Mouse (Mus musculus) ES-E14 (cell line): ENCODE measurements around the gene Pcnx2. TPM values are rescaled to one million over a fixed set of nuclear protein-coding genes. Genes with fewer than 3 reads are reported as not detected.

Experiments used
- DNase-seq: peaks from one replicate; pipeline ENCODE4 v3.0.0-alpha.2; 2013; ENCODE audit warnings: low read depth, low spot score
- H3K27ac ChIP-seq: 2 replicates; pipeline ENCODE4 v1.5.1; 2012; ENCODE audit warnings: low read depth, mild to moderate bottlenecking, low read length, moderate library complexity, mixed read lengths; ENCODE audit not compliant: poor library complexity, insufficient read depth, severe bottlenecking
- H3K36me3 ChIP-seq: 2 replicates; pipeline ENCODE4 v1.6.1; 2012; ENCODE audit warnings: mild to moderate bottlenecking, low read length, moderate library complexity, mixed read lengths; ENCODE audit not compliant: control insufficient read depth, poor library complexity, insufficient read depth, severe bottlenecking
- H3K4me1 ChIP-seq, 2 experiments: fragments of 150-350 bp in 1 of 2; sonication (generic) in 1 of 2; 2 replicates each; pipeline ENCODE4 v1.6.1; 2012; ENCODE audit warnings: low read length in 2 of 2, mild to moderate bottlenecking in 1 of 2, mixed read lengths in 1 of 2; ENCODE audit not compliant: control insufficient read depth in 2 of 2, insufficient read depth in 2 of 2, poor library complexity in 1 of 2
- H3K4me3 ChIP-seq, 2 experiments: fragments of 150-350 bp in 1 of 2; sonication (generic) in 1 of 2; 2 replicates each; pipeline ENCODE4 v1.5.1; 2012; ENCODE audit warnings: low read length in 2 of 2, low read depth in 1 of 2, mild to moderate bottlenecking in 1 of 2, mixed read lengths in 1 of 2; ENCODE audit not compliant: insufficient read depth in 1 of 2, poor library complexity in 1 of 2, severe bottlenecking in 1 of 2
- H3K9ac ChIP-seq: 2 replicates; pipeline ENCODE4 v1.6.1; 2012; ENCODE audit warnings: low read depth, mild to moderate bottlenecking, low read length, mixed read lengths; ENCODE audit not compliant: poor library complexity, insufficient read depth, severe bottlenecking
- H3K9me3 ChIP-seq: fragments of 150-350 bp; sonication (generic); 2 replicates; pipeline ENCODE4 v1.6.1; 2012; ENCODE audit warnings: low read depth, mild to moderate bottlenecking, low read length; ENCODE audit not compliant: control insufficient read depth, insufficient read depth
- CHD2 ChIP-seq: IDR thresholded peaks from 2 replicates; pipeline ENCODE4 v1.6.1; 2014; ENCODE audit warnings: mild to moderate bottlenecking, low read depth, low read length, inconsistent platforms
- HCFC1 ChIP-seq: IDR thresholded peaks from 2 replicates; pipeline ENCODE4 v1.6.1; 2012; ENCODE audit warnings: low read length, inconsistent platforms, borderline replicate concordance; ENCODE audit not compliant: insufficient read depth
- MAFK ChIP-seq: IDR thresholded peaks from 2 replicates; pipeline ENCODE4 v1.6.1; 2014; ENCODE audit warnings: mild to moderate bottlenecking, low read depth, low read length, inconsistent platforms; ENCODE audit not compliant: insufficient read depth
- ZC3H11A ChIP-seq: IDR thresholded peaks from 2 replicates; pipeline ENCODE4 v1.6.1; 2012; ENCODE audit warnings: low read depth, mild to moderate bottlenecking, inconsistent platforms, low read length, borderline replicate concordance
- ZNF384 ChIP-seq: IDR thresholded peaks from 2 replicates; pipeline ENCODE4 v1.6.1; 2012; ENCODE audit warnings: low read depth, low read length, inconsistent platforms
- in situ Hi-C, 2 experiments: fragments of 600-800 bp; cut with MboI; formaldehyde crosslinking; loops; one replicate each; pipeline ENCODE4 v1.15.1; 2025; ENCODE audit warnings: low sequenced_read_pairs in 2 of 2, inconsistent platforms in 1 of 2; ENCODE audit not compliant: unreplicated experiment in 2 of 2
- total RNA-seq: library from RNA; depleted of rRNA; stranded (reverse); fragments of 300-350 nt; gene quantifications from 2 replicates; pipeline ENCODE4 v1.2.3, GENCODE M21; 2012

The Pcnx2 gene
- total RNA-seq, 1 experiment: 2.0 TPM

DNA sequence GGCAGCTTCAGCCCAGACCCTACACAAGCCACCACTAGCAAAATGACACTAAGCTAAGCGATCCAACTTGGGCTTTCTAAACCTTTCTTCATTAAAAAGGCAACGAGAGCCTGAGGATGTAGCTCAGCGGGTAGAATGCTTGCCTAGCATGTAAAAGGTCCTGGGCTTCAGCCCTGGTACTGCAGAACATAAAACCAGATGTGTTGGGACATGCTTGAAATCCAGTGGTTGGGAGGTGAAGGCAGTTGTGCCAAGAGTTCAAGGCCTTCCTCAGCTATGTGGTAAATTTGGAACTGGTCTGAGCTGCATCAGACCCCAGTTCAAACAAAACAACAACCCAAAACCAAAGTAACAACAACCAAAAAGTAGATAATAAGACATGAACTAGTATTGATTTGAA lies 121.8 kb downstream of the Pcnx2 start:
- TF ChIP-seq MAFK (no peak), ZNF384 (no peak), CHD2 (no peak), ZC3H11A (no peak), HCFC1 (no peak)
- H3K4me1 ChIP-seq: peaks cover 6 to 30% of the 10 kb centered on the region in 2 experiments
- in situ Hi-C loops: no loop called here

DNA sequence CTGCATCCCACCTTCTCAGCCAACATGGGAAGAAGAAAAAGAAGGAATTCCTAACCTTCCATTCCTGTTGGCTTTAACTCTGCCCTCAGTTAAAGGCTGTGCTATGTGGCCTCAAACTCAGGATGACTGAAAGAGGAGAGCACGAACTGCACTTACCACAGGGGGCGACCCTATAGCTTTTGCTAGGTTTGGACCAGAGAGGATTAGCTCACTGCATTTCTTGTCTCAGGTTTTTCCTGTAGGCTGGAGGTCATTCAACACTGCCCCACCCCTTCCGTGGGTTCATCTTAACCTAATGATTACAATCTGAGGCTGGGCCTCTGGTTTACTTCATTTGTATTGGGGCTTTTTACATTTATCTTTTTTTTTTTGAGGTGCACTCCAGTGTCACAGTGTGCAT lies 123.1 kb downstream of the Pcnx2 start:
- no peaks in the 10 kb centered on the region for H3K9me3 ChIP-seq
- H3K4me3 ChIP-seq: no peak overlapping the region
- no peak overlapping the region for H3K27ac ChIP-seq
- in situ Hi-C loops: no loop called here
- TF ChIP-seq ZNF384 (no peak), CHD2 (no peak), MAFK (no peak), ZC3H11A (no peak), HCFC1 (no peak)
- DNase-seq: no peak
- H3K4me1 ChIP-seq: peaks cover 6 to 30% of the 10 kb centered on the region in 2 experiments
- H3K36me3 ChIP-seq: no peaks in the 10 kb centered on the region
- H3K9ac ChIP-seq: no peak overlapping the region

More for the DNA sequence above, 121.8 kb downstream of the Pcnx2 start:
- H3K9ac ChIP-seq: no peak overlapping the region
- no peak overlapping the region for H3K4me3 ChIP-seq
- no peaks in the 10 kb centered on the region for H3K9me3 ChIP-seq
- H3K36me3 ChIP-seq: no peaks in the 10 kb centered on the region
- no peak for DNase-seq
- no peak overlapping the region for H3K27ac ChIP-seq

DNA sequence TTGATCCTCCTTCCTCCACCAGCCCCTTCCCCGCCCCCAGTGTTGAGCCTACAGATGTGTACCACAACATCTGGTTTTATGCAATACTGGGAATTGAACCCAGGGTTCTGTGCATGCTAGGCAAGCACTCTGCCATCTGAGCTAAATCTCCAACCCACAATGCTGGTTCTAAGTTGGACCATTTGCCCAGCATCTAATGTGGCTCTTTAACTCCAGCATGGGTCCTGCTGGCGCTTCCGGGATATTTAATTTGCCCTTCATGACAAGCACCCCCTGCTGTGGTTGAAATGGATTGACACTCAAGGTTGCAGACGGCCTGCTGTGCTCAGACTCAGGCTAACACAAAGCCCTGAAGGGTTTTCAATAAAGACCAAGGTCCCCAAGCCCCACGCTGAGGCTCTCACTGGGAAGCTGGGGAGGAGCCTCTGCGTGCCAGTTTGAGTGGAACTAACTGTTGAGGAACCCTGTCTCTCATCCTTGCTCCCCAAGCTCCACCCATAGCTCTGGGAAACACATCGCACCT lies 124.8 kb downstream of the Pcnx2 start:
- peak; percentile 87 for DNase-seq
- Histone ChIP-seq H3K27ac (no peak overlapping the region), H3K36me3 (no peaks in the 10 kb centered on the region), H3K9ac (no peak overlapping the region), H3K9me3 (no peaks in the 10 kb centered on the region), H3K4me3 (no peak overlapping the region), H3K4me1 (peaks cover 6 to 30% of the 10 kb centered on the region in 2 experiments)
- in situ Hi-C loops: no loop called here
- TF ChIP-seq CHD2 (no peak), HCFC1 (no peak), ZNF384 (no peak), ZC3H11A (no peak), MAFK (no peak)

DNA sequence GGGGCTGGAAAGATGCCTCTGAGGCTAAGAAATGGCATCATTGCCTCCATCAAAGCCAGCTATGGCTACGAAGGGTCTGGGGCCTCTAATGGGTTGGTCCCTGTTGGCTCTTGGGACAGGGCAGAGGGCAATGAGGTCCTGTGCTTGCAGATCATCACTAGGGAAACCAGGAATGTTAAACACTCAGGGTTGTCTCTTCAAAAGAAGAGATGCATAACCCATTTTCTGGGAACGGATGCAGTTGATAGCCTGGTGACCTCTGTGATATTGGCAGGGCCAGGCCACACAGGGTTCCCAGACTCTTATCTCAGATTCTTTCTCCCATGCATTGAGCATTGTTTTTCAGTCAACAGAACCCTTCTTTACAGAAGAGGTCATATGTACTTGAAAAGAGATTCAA lies 125.8 kb downstream of the Pcnx2 start:
- Histone ChIP-seq H3K9ac (no peak overlapping the region), H3K36me3 (no peaks in the 10 kb centered on the region), H3K27ac (no peak overlapping the region), H3K4me3 (no peak overlapping the region), H3K9me3 (no peaks in the 10 kb centered on the region), H3K4me1 (peaks cover 6 to 23% of the 10 kb centered on the region in 2 experiments)
- in situ Hi-C loops: no loop called here
- TF ChIP-seq MAFK (no peak), ZC3H11A (no peak), CHD2 (no peak), ZNF384 (no peak), HCFC1 (no peak)
- DNase-seq: no peak

DNA sequence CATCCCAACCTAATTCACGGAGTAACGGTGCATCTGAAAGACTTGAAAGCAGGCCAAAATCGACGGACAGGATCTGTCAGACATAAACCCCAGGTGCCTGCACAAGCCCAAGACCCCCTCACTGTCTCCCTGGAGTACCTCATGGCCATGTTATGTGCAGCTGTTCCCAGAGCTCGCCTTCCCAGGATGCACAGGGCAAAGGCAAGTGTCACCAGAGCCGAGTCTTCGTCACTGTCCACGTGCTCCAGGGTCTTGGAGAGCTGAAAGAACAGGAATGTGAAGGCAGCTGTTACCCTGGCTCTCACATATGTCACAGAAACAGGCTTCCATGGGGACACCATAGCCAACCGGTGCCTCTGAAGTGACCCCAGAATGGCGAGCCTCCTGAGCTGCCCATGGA lies 130.0 kb downstream of the Pcnx2 start:
- in situ Hi-C loops: no loop called here

More for the DNA sequence above, 130.0 kb downstream of the Pcnx2 start:
- TF ChIP-seq HCFC1: no peak
- TF ChIP-seq MAFK: no peak
- Histone ChIP-seq H3K4me1 (peaks cover 4 to 6% of the 10 kb centered on the region in 2 experiments), H3K4me3 (no peak overlapping the region), H3K9me3 (no peaks in the 10 kb centered on the region), H3K9ac (no peak overlapping the region), H3K27ac (no peak overlapping the region), H3K36me3 (no peaks in the 10 kb centered on the region; the same call in 1 of the 2 replicates)
- DNase-seq: no peak
